Mouse (Mus musculus) kidney, adult 11 months (tissue): Measurements from ENCODE around the gene Nkain4.

Source experiments
- DNase-seq: peaks from one replicate; pipeline ENCODE4 v3.0.0; 2022

Gene Nkain4

GRCm38 (mm10) chr2:180892841-180893521 lies 61.5 kb downstream of the Nkain4 start:
- DNase-seq: no peak

- no peak for DNase-seq
Measured at GRCm38 (mm10) chr2:180891835-180892323, 62.6 kb downstream of the Nkain4 start.

GRCm38 (mm10) chr2:180891075-180891834 lies 63.2 kb downstream of the Nkain4 start:
- DNase-seq: no peak

GRCm38 (mm10) chr2:180890422-180891074 lies 64.0 kb downstream of the Nkain4 start:
- DNase-seq: no peak

- DNase-seq: no peak
Measured at GRCm38 (mm10) chr2:180889921-180890280, 64.6 kb downstream of the Nkain4 start.

- no peak for DNase-seq
Measured at GRCm38 (mm10) chr2:180889271-180889920, 65.1 kb downstream of the Nkain4 start.

- no peak for DNase-seq
Measured at GRCm38 (mm10) chr2:180885270-180885669, 69.2 kb downstream of the Nkain4 start.
